19 mouse cellular contexts compared by ENCODE assay signal in genomic region chr6:87632176-87632575, GRCm38 (mm10).
"Had no signal": no experiment of that assay in that cellular context is flagged by ENCODE, and none has a peak within 500 bp of the region (broad histone marks: within the 10 kb centered on the region; RNA-seq: fewer than 3 reads in every experiment).

No protein-coding gene starts in this region.

- H3K4me3 ChIP-seq: left cerebral cortex, adult 2 months; midbrain, embryonic 12.5 days; midbrain, embryonic 15.5 days had no signal

- H3K9ac ChIP-seq: liver, embryonic 14.5 days; liver, postnatal 0 days; lung, embryonic 14.5 days; midbrain, embryonic 12.5 days; midbrain, embryonic 15.5 days had no signal

- H3K27ac ChIP-seq: left cerebral cortex, adult 2 months; liver, embryonic 14.5 days; macrophage; midbrain, embryonic 12.5 days; midbrain, embryonic 15.5 days had no signal

- DNase-seq: kidney, adult 18-20 months; kidney, adult 9 months; kidney, postnatal 25 days; layer of hippocampus, postnatal 36 days; liver, postnatal 0 days; lung, embryonic 14.5 days; right cerebral cortex, adult 18-20 months; right cerebral cortex, postnatal 14 days; right cerebral cortex, postnatal 4 days; spleen, adult 18-20 months; thymus, postnatal 25 days had no signal

- H3K27me3 ChIP-seq: midbrain, embryonic 12.5 days; midbrain, embryonic 15.5 days had no signal

- H3K4me1 ChIP-seq: midbrain, embryonic 12.5 days; midbrain, embryonic 15.5 days had no signal

- H3K4me2 ChIP-seq: liver, embryonic 11.5 days; lung, embryonic 14.5 days; midbrain, embryonic 12.5 days; midbrain, embryonic 15.5 days had no signal

- H3K9me3 ChIP-seq: midbrain, embryonic 12.5 days; midbrain, embryonic 15.5 days had no signal

- H3K36me3 ChIP-seq: midbrain, embryonic 15.5 days had no signal

- ATAC-seq: intestine, embryonic 16.5 days; liver, postnatal 0 days; lung, postnatal 0 days; midbrain, embryonic 15.5 days had no signal
